Mouse (Mus musculus) fibroblast of lung, adult 2 months (primary cell): ENCODE results near the gene Ptgfr.

Experiments used
- DNase-seq: peaks from one replicate; pipeline ENCODE4 v3.0.0-alpha.2; 2011; ENCODE audit warnings: low read depth

Gene Ptgfr

DNA sequence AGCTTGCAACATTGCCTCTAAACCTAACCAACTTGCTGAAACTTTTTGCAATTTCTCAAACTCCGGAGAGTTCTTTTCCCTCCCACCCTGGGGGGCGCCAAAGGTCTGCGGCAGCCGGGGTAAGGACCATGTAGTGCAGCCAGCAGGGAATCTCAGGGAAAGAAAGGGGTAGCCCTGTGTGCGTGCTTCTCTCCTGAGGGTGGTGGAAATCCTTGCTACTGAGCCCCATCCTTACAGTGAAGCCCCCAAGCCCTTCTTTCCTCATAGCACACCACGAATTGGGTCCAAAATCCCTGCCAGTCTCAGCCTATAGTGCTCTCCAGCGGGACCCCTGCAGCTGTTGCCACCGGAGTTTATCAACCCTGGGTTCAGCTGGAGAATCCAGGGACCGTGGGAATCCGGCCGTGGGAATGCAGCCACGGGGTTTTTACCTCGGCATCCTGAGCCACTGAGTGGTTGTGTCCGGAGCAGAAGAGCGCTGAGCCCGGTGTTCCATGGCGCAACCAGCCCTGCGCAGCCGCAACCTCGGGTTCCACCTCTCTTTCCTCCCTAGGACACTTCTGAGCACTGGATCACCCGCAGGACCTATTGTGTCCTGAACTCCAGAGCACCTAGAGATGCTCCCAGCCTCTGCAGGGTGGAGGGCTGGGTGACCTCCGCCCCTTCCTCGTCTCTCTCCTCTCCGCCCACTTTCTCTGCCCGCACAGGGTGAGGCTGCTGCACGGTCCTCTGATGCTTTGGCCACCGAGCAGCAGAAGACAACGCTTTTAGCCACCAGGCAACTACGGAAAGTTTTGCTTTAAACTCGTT, at the start of gene Ptgfr:
Gene Ptgfr (minus strand): TSS at position 760 of the 810 bp plus-strand sequence.
- no peak for DNase-seq

- peak; percentile 19 for DNase-seq
These were observed 46.5 kb upstream of the Ptgfr start for GRCm38 (mm10) chr3:151883881-151884280.

DNA sequence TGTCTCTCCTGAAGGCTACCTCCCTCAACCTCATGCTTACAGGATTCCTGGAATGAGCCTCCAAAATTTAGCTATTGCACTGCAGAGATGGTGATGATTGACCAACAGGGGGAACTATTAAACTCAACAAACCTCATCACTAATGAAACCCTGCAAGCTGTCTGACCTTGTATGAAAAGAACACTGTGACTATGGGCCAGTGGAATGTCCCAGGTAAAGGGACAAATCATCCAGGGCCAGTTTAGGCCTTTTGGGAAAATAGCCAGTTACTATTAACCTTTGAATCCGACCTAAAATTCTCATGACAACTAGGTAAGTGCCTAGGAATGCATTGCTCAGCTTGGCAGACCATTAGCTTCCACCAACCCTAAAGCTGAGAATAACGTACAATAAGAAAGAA, 42.6 kb upstream of the Ptgfr start:
- no peak for DNase-seq

- DNase-seq = no peak
These were observed 31.5 kb upstream of the Ptgfr start for GRCm38 (mm10) chr3:151868970-151869369.

- no peak for DNase-seq
These were observed 13.9 kb upstream of the Ptgfr start for GRCm38 (mm10) chr3:151851344-151851743.

GRCm38 (mm10) chr3:151850621-151851020, 13.2 kb upstream of the Ptgfr start:
- no peak for DNase-seq

DNA sequence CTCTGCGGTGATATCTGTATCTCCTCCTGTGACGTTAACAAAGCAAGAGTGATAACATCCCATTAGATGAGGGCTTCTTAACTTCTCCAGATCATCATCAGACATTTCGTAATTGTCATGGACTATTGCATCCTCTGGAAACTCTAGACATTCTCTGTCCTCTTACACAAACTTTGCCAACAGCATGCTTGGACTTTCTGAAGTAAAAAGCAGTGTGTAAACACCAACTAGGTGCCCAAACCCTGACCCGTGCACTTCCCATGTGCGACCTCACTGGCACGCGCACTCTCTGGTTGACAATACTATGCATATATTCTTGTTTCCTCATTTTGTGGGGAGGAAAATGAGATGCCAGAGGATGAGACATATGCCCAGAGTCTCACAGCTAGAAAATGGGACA, 8.9 kb upstream of the Ptgfr start:
- DNase-seq = no peak

GRCm38 (mm10) chr3:151844361-151845154, 7.1 kb upstream of the Ptgfr start:
- peak; percentile 16 for DNase-seq

DNA sequence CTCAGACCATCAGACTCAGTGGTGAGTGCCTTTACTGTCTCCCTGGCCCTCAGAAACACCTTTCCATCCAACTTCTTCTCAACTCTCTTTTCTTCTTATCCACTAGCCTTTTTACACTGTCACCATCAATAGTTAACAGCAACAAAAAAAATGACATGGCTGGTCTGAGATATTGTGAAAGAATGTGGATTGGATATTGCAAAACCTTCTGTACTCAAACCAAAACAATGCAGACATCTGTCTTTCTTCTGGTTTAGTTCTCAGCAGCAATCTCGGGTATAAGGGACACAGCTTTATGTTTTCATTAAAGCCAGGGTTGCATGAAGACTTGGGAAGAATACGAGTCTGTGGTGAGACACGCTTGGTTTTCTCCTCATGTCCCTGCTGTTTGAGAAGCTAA, 3.3 kb upstream of the Ptgfr start:
- peak; percentile 27 for DNase-seq

DNA sequence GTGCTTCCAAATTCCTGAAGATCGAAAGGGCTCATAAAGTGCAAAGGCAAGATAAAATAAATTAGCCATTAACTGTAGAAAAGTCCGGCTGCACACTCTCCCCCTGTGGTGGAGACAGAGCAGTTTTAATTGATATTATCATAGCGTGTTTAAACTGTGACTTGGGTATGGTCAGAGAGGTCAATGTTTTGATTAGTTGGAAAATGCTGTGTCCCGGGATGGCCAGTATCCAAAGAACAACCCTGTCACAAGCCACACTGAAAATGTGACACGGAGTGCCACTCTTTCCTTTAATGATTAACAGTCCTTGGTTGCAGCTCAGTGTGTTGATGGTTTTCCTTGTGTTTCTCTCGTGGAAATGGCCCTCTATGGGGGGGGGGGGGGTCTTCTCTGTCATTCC, 942 bp upstream of the Ptgfr start:
- no peak for DNase-seq

GRCm38 (mm10) chr3:151837749-151838148, 319 bp upstream of the Ptgfr start:
- no peak for DNase-seq

DNA sequence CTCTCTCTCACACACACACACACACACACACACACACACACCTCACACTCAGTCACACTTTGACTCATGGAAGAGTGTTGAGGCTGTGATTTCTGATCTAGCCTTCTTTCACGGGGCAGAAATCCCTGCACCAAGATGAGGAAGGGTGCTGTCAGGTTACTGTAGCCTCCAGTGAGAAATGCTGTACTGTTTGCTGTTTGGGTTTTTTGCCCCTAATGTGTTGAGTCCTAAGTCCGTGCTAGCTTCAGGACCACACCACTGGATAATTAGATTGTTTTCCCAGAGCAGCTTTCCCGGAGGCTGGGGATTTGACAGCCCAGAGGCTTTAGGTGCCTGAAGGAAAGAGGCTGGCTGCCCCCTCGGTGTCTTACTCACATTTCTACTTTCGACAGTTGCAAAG, 979 bp downstream of the Ptgfr start:
- DNase-seq = no peak

DNA sequence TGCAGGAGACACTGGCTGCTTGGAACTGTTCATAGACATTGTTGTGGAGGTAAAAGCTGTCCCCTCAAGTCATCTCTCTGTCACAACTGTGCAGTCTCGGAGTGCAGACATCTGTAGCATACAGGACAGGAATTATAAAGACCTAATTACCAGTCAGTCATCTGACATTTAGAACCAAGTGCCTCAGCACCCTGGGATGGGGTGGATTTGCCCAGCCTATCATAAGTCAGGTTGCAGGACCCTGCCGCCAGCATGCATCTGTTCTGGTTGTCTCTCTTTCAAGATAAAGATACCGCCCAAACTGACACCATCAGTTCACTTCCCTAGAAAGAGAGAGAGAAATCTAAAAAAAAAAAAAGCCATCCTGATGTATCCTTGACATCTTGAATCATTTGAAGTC, 1.6 kb downstream of the Ptgfr start:
- DNase-seq = no peak

DNA sequence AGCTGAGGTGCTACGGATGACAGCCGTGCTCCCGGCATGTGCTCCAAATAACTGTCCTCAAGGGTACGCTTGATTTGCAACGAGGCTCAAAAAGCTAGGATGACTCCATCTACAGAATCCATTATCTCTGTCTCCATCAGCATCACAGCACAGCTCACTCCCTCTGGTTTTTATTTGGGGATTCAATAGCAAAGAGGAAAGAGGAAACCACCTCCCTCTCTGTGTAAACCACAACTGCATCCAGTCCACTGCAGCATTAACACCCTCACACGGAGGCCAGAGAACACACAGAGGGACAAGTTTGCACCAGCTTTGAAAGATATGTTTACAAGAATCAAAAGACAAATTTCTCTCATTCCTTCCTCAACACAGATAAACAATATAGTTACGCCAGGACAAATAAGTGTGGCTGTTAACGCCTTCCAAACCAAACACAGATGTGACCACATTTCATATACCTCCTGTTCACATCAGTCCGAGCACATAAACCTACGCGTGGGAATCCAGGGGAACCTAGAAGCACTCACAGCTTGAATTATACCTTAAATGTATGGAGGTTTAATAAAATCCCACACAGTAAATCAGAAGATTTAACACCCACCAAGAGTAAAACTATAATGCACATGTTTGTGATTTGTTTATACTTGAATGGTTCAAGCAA, 9.3 kb downstream of the Ptgfr start:
- no peak for DNase-seq

DNA sequence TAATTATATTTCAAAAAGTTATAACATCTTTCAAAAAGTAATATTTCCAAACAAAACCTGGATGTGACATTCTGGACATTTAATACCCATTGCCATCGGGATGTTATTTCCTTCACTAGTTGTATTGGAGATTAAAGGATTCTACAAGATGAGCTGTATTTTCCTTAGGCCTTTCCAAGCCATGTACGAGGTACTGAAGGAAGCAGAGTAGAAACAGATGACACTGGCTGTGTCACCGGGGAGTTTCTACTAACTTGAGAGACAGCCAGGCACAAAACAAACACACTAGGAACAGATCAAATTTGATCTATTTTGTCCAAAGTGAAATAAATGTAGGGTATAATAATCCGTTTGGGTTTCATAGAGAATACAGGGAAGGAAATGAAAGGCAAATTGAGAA, 17.6 kb downstream of the Ptgfr start:
- no peak for DNase-seq

GRCm38 (mm10) chr3:151818265-151818664, 19.2 kb downstream of the Ptgfr start:
- DNase-seq = no peak

- no peak for DNase-seq
These were observed 28.8 kb downstream of the Ptgfr start for GRCm38 (mm10) chr3:151808613-151809012.

DNA sequence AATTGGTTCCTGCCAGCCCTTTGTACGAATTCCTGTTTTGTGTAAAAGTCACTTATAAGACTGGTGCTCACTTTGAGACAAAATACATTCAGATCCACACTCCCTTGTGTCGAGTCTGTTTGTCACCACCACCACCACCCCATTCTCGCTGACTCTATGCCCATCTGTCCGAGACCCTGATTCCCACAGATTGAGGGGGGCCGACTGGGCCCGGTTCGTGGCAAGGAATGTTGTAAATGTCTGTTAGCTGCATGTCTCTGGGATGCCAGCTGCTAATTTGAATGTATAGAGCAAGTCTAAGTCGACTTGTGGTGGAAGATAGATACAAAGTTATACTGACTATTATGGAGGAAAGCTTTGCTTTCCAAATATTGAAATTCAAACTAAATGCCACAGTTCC, 48.8 kb downstream of the Ptgfr start:
- DNase-seq = no peak

DNA sequence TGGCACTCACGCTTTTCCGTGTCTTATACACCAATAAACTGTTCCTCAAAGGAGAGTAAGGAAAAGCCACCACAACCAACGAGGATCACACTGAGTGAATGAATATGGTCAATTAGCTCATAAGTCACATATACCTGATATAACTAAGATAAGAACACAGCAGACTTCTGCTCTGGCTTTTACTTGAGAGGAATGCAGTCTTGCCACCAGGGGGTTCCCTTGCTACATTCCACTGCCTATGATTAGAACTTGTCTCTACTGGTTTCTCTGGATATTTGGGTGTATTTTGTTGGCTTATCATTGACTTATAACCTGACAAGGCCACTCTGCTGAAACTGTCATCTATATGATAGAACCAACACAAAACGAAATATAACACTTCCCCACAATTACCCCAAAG, 62.3 kb downstream of the Ptgfr start:
- peak; percentile 23 for DNase-seq

DNA sequence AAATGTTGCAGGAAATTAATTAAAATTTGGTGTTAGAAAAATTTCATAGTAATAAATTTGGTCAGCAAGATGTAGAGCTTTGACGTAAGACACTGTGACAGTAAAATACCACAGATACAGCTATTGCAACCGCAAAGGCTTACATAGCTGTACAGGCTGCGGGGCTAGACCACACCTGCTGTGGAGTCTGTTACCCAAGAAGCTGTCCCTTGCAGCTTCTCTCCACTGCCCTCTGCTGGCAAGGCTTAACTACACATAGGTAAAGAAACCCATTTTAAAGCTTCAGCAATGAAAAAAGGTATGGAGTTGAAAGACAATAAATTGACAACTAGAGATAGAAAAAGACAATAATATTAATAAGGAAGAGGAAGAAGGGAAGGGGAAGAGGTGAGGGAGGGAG, 66.4 kb downstream of the Ptgfr start:
- no peak for DNase-seq

DNA sequence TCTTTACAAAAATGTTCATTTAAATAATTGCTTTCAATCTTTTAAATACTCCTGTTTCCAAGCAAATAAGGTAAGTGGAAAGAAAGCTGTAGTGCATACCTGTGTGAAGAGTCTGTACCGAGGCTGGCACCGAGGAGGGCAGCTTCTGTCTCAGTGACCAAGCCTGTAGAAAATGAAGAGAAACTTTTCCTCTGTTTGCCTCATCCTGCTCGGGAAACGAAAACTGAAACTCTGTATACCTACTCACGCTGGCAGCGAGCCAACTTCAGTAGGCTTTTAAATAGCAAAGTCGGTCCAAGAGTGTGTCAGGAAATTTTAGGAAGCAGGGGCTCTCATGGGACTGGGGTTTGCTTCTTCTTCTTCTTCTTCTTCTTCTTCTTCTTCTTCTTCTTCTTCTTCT, 87.7 kb downstream of the Ptgfr start, which contains the start of gene Ifi44:
Gene Ifi44 (minus strand): TSS at position 224 of the 400 bp plus-strand sequence.
- no peak for DNase-seq

DNA sequence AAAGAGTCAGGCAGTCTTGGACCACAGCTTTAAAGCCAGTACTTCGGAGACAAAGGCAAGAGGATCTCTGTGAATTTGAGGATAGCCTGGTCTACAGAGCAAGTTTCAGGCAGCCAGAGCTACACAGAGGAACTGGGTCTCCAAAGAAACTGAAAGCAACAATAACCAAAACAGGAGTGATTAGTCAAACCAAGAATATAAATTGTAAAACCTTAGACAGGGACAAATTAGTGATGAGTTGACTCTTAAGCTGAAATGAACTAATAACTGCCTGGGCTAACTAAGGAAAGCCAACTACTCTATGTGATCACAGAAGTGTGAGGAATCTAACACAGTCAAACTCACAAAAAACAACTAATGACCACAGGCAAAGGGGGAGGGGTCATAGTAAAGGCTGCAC, 88.9 kb downstream of the Ptgfr start:
- no peak for DNase-seq
